Mouse (Mus musculus) spleen, postnatal 36 days (tissue): ENCODE measurements around the gene Coq8a.

Source experiments
- DNase-seq, 2 experiments: peaks; one replicate each; pipeline ENCODE4 v3.0.0; 2022; ENCODE audit warnings: low spot score in 2 of 2, mixed read lengths in 1 of 2

The Coq8a gene

GRCm38 (mm10) chr1:180116525-180116924, 82.9 kb downstream of the Coq8a start:
- no peak for DNase-seq
